Mouse (Mus musculus) heart, adult 2 months (tissue): ENCODE data around the gene Fndc3b. TPM values are rescaled to one million over a fixed set of nuclear protein-coding genes. Genes with fewer than 3 reads are reported as not detected.

ENCODE experiments used
- DNase-seq, 2 experiments: peaks; one replicate each; pipeline ENCODE4 v3.0.0; 2021
- H3K27ac ChIP-seq: fragments of 200-600 bp; 2 replicates; pipeline ENCODE4 v1.8.1; 2022
- H3K27me3 ChIP-seq: fragments of 200-500 bp; 2 replicates; pipeline ENCODE4 v1.6.1; 2012; ENCODE audit warnings: mild to moderate bottlenecking, low read length, inconsistent platforms, mixed read lengths; ENCODE audit not compliant: control insufficient read depth, insufficient read depth
- H3K36me3 ChIP-seq: fragments of 200-500 bp; 2 replicates; pipeline ENCODE4 v1.6.1; 2012; ENCODE audit warnings: low read length, inconsistent platforms; ENCODE audit not compliant: control insufficient read depth, insufficient read depth
- H3K4me1 ChIP-seq: fragments of 200-500 bp; 2 replicates; pipeline ENCODE4 v1.6.1; 2011; ENCODE audit warnings: low read length; ENCODE audit not compliant: control insufficient read depth, insufficient read depth
- H3K4me3 ChIP-seq: fragments of 200-600 bp; 2 replicates; pipeline ENCODE4 v1.8.1; 2022
- H3K79me2 ChIP-seq: fragments of 200-500 bp; replicated peaks from 2 replicates; pipeline ENCODE4 v1.6.1; 2012; ENCODE audit warnings: mild to moderate bottlenecking, inconsistent platforms, low read length, moderate library complexity, mixed read lengths; ENCODE audit not compliant: control insufficient read depth, insufficient read depth
- H3K9ac ChIP-seq: fragments of 200-500 bp; 2 replicates; pipeline ENCODE4 v1.6.1; 2012; ENCODE audit warnings: low read depth, mild to moderate bottlenecking, control low read depth, inconsistent platforms, low read length, mixed read lengths
- CTCF ChIP-seq: fragments of 200-600 bp; IDR thresholded peaks from 2 replicates; pipeline ENCODE4 v1.8.1; 2022; ENCODE audit warnings: antibody characterized with exemption, mild to moderate bottlenecking, moderate library complexity
- EP300 ChIP-seq: fragments of 200-500 bp; IDR thresholded peaks from 2 replicates; pipeline ENCODE4 v1.6.1; 2011; ENCODE audit warnings: low read depth, low read length, control low read depth; ENCODE audit not compliant: insufficient read depth
- POLR2A ChIP-seq: fragments of 200-500 bp; IDR thresholded peaks from 2 replicates; pipeline ENCODE4 v1.6.1; 2011; ENCODE audit warnings: mild to moderate bottlenecking, low read depth, low read length, control low read depth; ENCODE audit not compliant: insufficient read depth
- WGBS: fragments of 180-500 bp; shearing (Covaris S2); methylation state at CpG from one replicate; pipeline ENCODE4 v1.1.7; 2018; 5-methylcytosine and 5-hydroxymethylcytosine counted together
- intact Hi-C: fragments of 180-260 bp; cut with DNase I; formaldehyde crosslinking; loops from one replicate; pipeline ENCODE4 v1.15.1; 2025
- polyA plus RNA-seq: library from polyadenylated mRNA; depleted of rRNA; stranded (reverse); fragments of >200 nt; gene quantifications from 2 replicates; pipeline ENCODE4 v1.2.3, GENCODE M21; 2012
- total RNA-seq, 2 experiments: library from RNA; stranded (reverse); gene quantifications; 2 replicates each; pipeline ENCODE4 v1.2.3; 2021

Fndc3b gene
- total and polyA plus RNA-seq, 3 experiments: 15.3 to 57.4 (median 52.1) TPM

- intact Hi-C loops: no loop called here
- Histone ChIP-seq H3K27me3 (no peaks in the 10 kb centered on the region), H3K27ac (no peak overlapping the region), H3K79me2 (no peaks in the 10 kb centered on the region), H3K4me3 (no peak overlapping the region), H3K4me1 (peaks cover 8% of the 10 kb centered on the region), H3K36me3 (peaks cover 4% of the 10 kb centered on the region), H3K9ac (no peak overlapping the region)
- DNase-seq: no peak
- 98% methylated on average over 4 of the region's 4 CpGs for WGBS
- TF ChIP-seq POLR2A: no peak
- TF ChIP-seq CTCF: no peak
- TF ChIP-seq EP300: no peak
Measured at GRCm38 (mm10) chr3:27533721-27534120, 177.4 kb downstream of the Fndc3b start.

- intact Hi-C loops: no loop called here
- no peaks in the 10 kb centered on the region for H3K79me2 ChIP-seq
- no peak overlapping the region for H3K9ac ChIP-seq
- TF ChIP-seq CTCF: no peak
- TF ChIP-seq EP300: no peak
- no peak for TF ChIP-seq POLR2A
- H3K4me1 ChIP-seq: peaks cover 8% of the 10 kb centered on the region
- H3K27me3 ChIP-seq: no peaks in the 10 kb centered on the region
- WGBS: 71% methylated on average over 4 of the region's 4 CpGs
- no peak overlapping the region for H3K4me3 ChIP-seq
- no peak for DNase-seq
- no peak overlapping the region for H3K27ac ChIP-seq
- peaks cover 4% of the 10 kb centered on the region for H3K36me3 ChIP-seq
Measured at GRCm38 (mm10) chr3:27531993-27532392, 179.1 kb downstream of the Fndc3b start.

- no peak overlapping the region for H3K4me3 ChIP-seq
- peaks cover 8% of the 10 kb centered on the region for H3K4me1 ChIP-seq
- WGBS: 65% methylated on average over 7 of the region's 7 CpGs
- no peak overlapping the region for H3K9ac ChIP-seq
- H3K79me2 ChIP-seq: no peaks in the 10 kb centered on the region
- no peak for DNase-seq
- H3K27me3 ChIP-seq: no peaks in the 10 kb centered on the region
- H3K36me3 ChIP-seq: peaks cover 4% of the 10 kb centered on the region
- TF ChIP-seq POLR2A (no peak), CTCF (no peak), EP300 (no peak)
- intact Hi-C loops: no loop called here
- H3K27ac ChIP-seq: peak overlapping the region; percentile 41; the same call in 1 of the 2 replicates
Measured at GRCm38 (mm10) chr3:27530370-27530769, 180.7 kb downstream of the Fndc3b start.

- Histone ChIP-seq H3K27ac (peak overlapping the region; percentile 41; the same call in 1 of the 2 replicates), H3K4me1 (peaks cover 8% of the 10 kb centered on the region), H3K27me3 (no peaks in the 10 kb centered on the region), H3K4me3 (no peak overlapping the region), H3K79me2 (no peaks in the 10 kb centered on the region), H3K36me3 (peaks cover 4% of the 10 kb centered on the region), H3K9ac (no peak overlapping the region)
- intact Hi-C loops: no loop called here
- WGBS: 54% methylated on average over 14 of the region's 14 CpGs
- DNase-seq: no peak
- no peak for TF ChIP-seq POLR2A
- no peak for TF ChIP-seq EP300
- no peak for TF ChIP-seq CTCF
Measured at GRCm38 (mm10) chr3:27529221-27530051, 181.7 kb downstream of the Fndc3b start.

- no peaks in the 10 kb centered on the region for H3K27me3 ChIP-seq
- no peak for DNase-seq
- intact Hi-C loops: no loop called here
- H3K36me3 ChIP-seq: peaks cover 4% of the 10 kb centered on the region
- H3K27ac ChIP-seq: no peak overlapping the region
- peaks cover 10% of the 10 kb centered on the region for H3K4me1 ChIP-seq
- no peak overlapping the region for H3K9ac ChIP-seq
- H3K4me3 ChIP-seq: no peak overlapping the region
- TF ChIP-seq POLR2A: no peak
- no peak for TF ChIP-seq CTCF
- TF ChIP-seq EP300: no peak
- WGBS: 76% methylated on average over 3 of the region's 3 CpGs
- H3K79me2 ChIP-seq: no peaks in the 10 kb centered on the region
Measured at GRCm38 (mm10) chr3:27526991-27527390, 184.1 kb downstream of the Fndc3b start.

- Histone ChIP-seq H3K27me3 (no peaks in the 10 kb centered on the region), H3K4me3 (no peak overlapping the region), H3K27ac (no peak overlapping the region), H3K36me3 (no peaks in the 10 kb centered on the region), H3K9ac (no peak overlapping the region), H3K79me2 (no peaks in the 10 kb centered on the region), H3K4me1 (peaks cover 5% of the 10 kb centered on the region)
- intact Hi-C loops: no loop called here
- WGBS: 67% methylated on average over 12 of the region's 12 CpGs
- DNase-seq: no peak
- TF ChIP-seq CTCF (no peak), EP300 (no peak), POLR2A (no peak)
Measured at GRCm38 (mm10) chr3:27523176-27523936, 187.8 kb downstream of the Fndc3b start.
